Mouse (Mus musculus): Measurements from ENCODE around the gene Lpo.
"Not testable (repeated sequence)": the region's sequence is repeated elsewhere in the genome, so short reads cannot be mapped to it uniquely, and the experiment has no call there.

Lpo gene

DNA sequence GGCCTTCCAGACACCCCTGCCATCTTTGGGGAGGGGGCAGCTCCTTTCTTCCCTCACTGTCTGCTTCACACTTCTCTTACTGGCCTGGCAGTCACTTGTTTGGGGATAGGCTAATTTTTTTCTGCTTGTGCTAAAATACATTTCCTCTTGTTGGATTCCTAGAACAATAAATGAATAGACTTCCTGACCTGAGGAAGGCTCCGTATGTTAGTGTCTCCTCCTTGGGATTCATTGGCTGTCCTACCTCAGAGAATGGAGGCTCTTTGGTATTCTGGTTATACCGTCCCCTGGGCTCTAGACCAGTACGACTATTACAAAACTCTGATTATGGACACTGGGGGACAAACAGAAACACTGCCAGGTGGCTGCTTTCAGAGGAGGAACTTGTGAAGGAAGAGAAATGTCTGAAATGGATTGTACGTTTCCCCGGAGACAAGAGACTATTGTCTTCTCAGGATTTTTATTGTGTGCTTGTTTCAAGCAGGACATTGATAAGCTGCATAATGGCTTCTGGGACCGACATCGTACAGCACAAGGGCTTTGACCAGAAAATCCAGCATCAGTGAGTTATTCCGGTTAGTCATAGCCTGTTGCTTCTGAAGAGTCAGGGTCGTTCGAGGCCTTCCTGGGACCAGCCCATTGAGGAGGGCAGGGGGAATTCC, at the start of gene Lpo:
TSS of gene Lpo (minus strand) at position 51 of the 662 bp plus-strand sequence.
- no peak for DNase-seq

- DNase-seq, result no peak
Measured at GRCm38 (mm10) chr11:87875436-87875835, 47.3 kb upstream of the Lpo start, which contains the start of gene Epx. Gene Epx, minus strand, starts transcription at chr11:87875536.

DNA sequence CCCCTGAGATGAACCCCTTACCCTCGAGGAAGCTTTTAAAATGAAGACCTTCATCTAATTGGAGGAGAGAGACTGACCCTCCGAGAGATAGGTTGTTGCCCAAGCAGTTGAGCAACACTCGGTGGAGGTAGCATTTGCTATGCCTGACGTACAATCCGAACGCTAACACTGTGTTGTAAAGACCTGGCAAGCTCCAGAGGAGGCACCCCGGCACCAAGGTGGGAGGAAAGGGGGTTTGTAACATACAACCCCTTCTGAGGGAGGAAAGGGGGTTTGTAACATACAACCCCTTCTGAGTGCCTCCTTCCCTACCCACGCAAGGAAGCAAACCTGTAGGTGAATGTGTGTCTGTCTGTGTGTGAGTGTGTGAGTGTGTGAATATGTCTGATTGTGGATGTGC, 43.7 kb upstream of the Lpo start:
- no peak for DNase-seq

- no peak for DNase-seq
Measured at GRCm38 (mm10) chr11:87870096-87870495, 42.0 kb upstream of the Lpo start.

GRCm38 (mm10) chr11:87866891-87867290, 38.8 kb upstream of the Lpo start:
- not testable (repeated sequence) for DNase-seq

- DNase-seq, result no peak
Measured at GRCm38 (mm10) chr11:87862805-87863204, 34.7 kb upstream of the Lpo start.

GRCm38 (mm10) chr11:87860426-87860825, 32.3 kb upstream of the Lpo start:
- no peak for DNase-seq

GRCm38 (mm10) chr11:87859273-87859672, 31.2 kb upstream of the Lpo start:
- no peak for DNase-seq

DNA sequence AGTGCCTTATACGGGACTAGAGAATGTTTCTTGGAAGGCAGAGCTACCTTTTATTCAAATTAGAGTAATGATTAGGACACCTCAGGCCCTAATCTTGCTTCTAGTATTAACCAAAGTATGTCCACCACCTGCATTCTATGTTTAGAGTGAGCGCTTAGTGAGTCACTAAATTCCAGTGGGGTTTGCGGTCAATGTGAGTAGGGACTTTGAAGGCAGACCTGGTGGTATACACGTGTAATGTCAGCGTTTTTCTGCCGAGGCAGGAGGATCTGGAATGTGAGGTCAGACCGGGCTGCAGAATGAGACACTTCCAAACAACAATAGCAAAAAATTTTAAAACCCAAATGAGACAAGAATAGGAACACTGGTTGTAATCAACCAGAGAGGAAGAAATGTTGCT, 26.5 kb upstream of the Lpo start:
- no peak for DNase-seq

DNA sequence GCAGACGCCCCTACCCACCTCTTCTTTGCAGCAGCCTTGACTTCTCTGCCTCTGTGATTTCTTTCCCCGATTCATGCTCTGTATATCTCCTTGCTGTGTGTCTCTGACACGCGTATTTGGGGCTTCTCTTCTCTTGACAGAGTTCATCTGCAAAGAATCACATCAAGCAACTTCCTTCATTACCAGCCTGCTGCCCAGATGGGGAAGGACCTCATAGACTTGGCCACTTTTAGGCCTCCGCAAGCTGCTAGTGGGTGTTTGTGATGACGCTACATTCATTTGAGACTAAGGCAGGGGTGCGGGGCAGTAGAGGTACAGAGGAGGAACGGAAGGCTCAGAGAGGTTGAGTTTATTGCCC, 25.5 kb upstream of the Lpo start:
- no peak for DNase-seq

DNA sequence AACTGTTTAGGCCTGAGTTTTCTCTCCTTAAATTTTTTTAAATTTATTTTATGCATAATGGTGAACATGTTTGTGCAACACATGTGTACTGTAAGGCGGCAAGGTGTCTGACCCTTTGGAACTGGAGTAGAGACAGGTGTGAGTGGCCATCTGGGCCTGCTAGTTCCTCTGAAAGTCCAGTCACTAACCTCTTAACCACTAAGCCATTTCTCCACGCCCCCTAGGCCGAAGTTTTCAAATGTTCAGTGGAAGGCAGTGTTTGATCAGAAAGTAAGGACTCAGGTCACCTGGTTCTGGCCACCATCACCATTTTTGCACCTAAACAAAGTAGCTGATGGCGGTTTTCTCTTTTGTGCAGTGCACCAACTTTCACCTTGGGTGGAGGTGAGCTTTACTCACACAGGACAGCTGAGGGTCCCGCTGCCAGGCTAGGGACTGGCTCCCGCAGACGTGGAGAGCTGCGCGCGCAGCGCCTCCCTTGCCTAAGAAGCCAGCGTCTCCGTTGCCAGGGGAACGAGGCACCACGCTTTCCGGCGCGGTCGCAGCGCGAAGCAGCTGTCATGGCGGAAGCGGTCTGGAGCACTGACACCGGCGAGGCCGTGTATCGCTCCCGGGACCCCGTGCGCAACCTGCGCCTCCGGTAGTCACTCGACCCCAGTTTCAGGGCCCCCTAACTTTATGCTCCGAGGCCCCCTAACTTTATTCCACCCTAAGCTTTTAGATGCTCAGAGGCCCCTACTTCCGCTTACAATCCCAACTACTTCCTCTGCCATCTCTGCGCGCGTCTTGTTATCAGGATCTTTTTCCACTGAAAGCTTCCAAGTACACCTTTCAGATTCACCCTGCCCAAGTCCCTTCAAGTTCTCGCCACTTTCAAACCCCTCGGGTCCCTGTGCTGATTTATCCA, 24.9 kb upstream of the Lpo start, which contains the start of gene Mks1:
TSS of gene Mks1 (plus strand) at position 526 of the 907 bp plus-strand sequence.
- DNase-seq, result peak; percentile 81

DNA sequence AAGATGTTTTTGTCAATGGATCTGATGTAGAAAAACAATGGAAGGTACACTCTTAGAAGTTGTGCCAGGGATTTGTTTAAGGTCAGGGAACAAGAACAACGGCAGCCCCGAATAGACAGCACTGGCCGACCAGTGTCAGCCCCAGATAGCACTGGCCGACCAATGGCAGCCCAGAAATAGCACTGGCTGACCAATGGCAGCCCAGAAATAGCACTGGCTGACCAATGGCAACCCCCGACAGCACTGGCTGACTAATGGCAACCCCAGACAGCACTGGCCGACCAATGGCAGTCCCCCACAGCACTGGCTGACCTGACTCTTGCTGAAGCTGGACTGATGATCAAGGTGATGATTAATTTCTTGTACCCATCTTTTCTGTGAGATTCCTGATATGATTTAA, 19.8 kb upstream of the Lpo start:
- no peak for DNase-seq

GRCm38 (mm10) chr11:87846968-87847600, 19.0 kb upstream of the Lpo start:
- DNase-seq, result no peak

- DNase-seq, result no peak
Measured at GRCm38 (mm10) chr11:87841436-87841835, 13.3 kb upstream of the Lpo start.

DNA sequence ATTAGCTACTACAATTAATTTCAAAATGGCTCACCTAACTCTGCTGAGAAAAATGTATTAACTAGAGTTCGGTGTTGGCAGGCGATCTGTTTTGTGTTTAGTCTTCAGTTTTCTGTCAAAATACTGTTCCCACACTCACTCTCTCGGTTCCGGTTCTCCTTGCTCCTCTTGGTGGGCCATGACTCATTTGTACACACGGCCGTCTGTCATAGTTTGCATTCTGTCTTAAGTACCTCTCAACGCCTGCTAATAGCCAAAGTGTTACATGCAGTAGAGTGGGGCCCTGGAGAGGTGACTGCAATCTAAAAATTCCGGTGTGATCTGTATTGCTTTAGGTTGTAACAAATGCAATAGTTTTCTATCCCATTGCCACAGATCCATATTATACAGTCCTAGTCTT, 12.6 kb upstream of the Lpo start:
- DNase-seq, result no peak

- no peak for DNase-seq
Measured at GRCm38 (mm10) chr11:87821502-87821901, 6.6 kb downstream of the Lpo start.

DNA sequence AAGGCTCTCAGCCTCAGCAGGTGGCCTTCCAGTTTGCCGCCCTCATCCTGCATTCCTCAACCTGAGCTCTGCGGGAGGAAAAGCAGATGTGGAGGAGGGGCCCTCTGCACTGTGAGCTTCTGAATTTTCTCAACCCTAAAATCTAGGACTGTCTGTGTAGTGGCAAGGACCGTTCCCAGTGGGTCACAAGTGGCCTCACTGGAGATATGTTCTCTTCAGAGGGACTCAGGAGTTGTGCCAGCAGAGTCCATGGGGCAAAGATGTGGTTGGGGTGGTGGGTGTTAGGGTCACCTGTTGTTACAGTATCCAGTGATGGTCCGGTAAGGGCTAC, 10.7 kb downstream of the Lpo start:
- DNase-seq, result no peak

DNA sequence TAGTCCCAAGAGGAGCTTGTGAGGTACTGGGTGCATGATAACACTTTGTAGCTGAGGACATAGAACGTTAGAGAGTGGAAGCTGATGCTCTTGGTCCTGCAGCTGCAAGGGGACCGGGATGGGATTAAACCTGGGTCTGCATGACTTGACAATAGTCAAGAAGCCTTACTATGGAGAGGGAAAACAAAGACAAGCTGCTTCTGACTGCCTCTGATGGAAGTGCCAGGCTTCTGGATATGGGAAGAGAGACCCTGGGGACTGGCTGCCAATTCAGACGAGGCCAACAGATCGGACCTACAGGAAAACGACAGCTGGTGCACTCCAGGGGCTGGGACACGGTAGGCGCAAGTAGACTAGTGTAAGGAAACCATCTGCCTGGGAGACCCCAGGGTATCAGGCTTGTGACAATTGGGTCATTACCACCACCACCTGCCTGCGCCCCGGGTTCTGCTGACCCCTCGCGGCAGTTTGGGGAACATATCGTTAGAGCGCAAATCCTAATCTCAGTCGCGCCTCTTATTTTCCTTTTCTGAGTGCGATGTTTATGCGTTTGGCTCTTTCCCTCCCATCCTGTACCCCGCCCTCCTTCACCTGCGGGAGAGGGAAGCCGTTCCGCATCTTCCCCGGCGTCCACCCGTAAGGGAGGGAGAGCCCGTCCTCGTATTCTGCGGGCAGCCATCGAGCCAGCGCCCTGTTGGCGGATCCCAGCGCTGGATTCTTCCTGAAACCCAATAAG, 11.2 kb downstream of the Lpo start:
- DNase-seq, result peak; percentile 75

DNA sequence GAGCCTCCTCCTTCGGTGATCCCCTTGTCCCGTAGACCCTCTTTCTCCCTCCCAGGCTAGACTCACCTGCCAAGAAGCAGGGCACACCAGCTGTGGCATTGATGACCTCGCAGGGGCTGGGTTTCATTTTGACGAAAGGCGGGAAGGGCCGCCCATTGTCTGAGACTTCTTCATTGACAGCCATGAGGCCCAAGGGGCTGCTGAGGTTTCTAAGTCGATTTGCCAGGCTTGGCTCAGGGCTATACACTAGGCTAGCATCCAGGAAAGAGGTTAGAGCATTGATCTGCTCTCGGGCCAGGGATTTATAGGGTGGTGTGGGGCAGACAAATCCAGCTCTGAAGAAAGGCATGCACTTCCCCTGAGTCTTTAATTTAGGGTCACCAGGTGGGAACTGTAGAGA, 13.3 kb downstream of the Lpo start:
- DNase-seq, result no peak

DNA sequence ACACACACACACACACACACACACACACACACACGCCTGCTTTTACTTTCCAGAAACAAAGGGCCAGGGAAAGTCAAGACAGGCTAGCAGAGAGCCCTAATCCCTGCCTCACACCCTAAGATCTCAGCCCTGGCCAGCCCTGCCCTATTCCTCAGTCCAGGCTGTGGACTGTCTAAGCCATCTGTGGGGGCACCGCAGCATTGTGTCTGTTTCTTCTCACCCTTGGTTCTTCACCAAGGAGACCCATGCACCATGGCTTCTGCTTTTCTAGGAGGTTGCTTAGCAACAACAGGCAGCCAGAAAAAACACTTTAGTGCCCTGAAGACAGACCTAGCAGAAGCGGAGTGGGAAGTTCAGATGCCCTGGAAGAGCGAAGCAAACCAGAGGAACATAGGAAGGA, 16.7 kb downstream of the Lpo start:
- DNase-seq, result no peak

GRCm38 (mm10) chr11:87808236-87808635, 19.9 kb downstream of the Lpo start:
- DNase-seq, result no peak

DNA sequence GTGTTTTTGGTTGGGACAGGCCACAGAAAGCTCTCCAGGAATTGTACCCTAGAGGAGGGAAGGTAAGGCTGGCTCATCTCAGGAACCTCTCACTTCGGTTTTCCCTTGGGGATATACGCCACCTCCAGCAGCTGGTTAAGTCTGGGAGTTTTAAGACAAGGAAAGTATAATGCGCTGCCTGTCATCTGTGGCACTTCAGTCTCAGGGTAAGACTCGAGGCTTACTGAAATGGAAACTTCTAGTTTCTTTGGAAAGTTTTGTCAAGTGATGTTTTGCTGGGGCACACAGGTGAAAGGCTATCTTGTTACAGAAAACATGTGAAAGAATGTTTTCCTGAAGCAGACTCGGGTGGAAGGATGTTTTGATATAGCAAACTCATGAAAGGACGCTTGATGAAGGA, 20.7 kb downstream of the Lpo start:
- DNase-seq, result no peak

GRCm38 (mm10) chr11:87805448-87805847, 22.6 kb downstream of the Lpo start:
- no peak for DNase-seq
